Mouse (Mus musculus): Measurements from ENCODE around the gene Pdlim7. TPM values are rescaled to one million over a fixed set of nuclear protein-coding genes. Genes with fewer than 3 reads are reported as not detected.

Gene Pdlim7
- total and polyA plus RNA-seq, 3 experiments: 12.3 to 40.6 TPM; not detected in 1

DNA sequence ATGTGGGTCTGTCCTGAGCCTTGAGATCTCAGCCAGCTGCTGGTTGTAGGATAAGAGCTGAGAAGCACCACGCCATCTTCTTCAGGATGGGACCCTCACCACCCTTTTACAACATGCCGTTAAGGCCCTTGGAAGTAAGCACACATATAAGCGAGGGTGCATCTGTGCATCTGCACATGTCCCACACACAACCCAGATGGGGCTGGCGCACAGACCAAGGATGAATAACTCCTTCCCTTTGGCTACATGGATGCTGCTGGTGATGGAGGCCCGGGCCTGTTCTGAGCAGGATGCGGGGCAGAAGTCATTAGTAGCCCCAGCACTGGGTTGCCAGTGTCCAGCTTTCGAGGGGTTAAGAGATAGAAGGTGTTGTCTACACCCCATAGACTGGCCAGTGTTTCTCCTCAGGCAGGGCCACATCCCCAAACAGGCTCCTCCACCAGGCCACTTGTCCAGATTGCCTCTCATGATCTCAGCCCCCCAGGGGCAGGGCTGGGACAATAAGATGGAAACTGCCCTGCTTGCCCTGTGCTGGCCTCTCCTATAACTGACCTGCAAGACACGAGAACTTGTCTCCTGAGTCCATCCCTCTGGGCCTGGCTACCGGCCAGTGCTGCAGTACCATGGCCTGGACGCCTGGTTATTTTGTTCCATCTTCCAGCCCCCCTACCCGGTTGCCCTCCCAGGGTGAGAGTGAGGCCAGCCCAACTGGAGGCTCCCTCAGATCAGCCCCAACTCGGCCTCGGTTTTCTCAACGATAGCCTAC lies 27.3 kb downstream of the Pdlim7 start:
- peaks cover 0 to 5% of the 10 kb centered on the region in 2 experiments; a peak in 3 of 4 replicates for H3K27me3 ChIP-seq (ENCODE audit: control insufficient read depth in 1 of 2, insufficient read depth in 2 of 2, low read length in 2 of 2)
- TF ChIP-seq RCOR1 (IDR thresholded peaks at IDR 0.05; ENCODE audit: low read depth, low read length): no peak
- TF ChIP-seq HCFC1 (IDR thresholded peaks at IDR 0.05; ENCODE audit: low read depth, low read length): no peak
- TF ChIP-seq TAL1 (IDR thresholded peaks at IDR 0.05; ENCODE audit: low read length): no peak
- no peak for TF ChIP-seq BHLHE40 (IDR thresholded peaks at IDR 0.05; ENCODE audit: borderline replicate concordance, low read depth, low read length)
- TF ChIP-seq ZKSCAN1 (IDR thresholded peaks at IDR 0.05; ENCODE audit: low read depth, low read length): no peak
- no peak for TF ChIP-seq SMC3 (IDR thresholded peaks at IDR 0.05; ENCODE audit: low read depth, low read length)
- TF ChIP-seq RAD21 (IDR thresholded peaks at IDR 0.05; ENCODE audit: low read depth, low read length): no peak
- TF ChIP-seq TCF12 (IDR thresholded peaks at IDR 0.05; ENCODE audit: low read depth, low read length): no peak
- no peak for TF ChIP-seq POLR2A (IDR thresholded peaks at IDR 0.05; ENCODE audit: control insufficient read depth in 1 of 2, insufficient read depth in 1 of 2, low read depth in 1 of 2, low read length in 2 of 2, poor library complexity in 1 of 2)
- TF ChIP-seq MYC (IDR thresholded peaks at IDR 0.05; ENCODE audit: low read depth, low read length): no peak
- TF ChIP-seq SIN3A (IDR thresholded peaks at IDR 0.05; ENCODE audit: low read length): no peak
- TF ChIP-seq POLR2AphosphoS5 (IDR thresholded peaks at IDR 0.05; ENCODE audit: borderline replicate concordance, low read depth, low read length): no peak
- no peak for TF ChIP-seq ZC3H11A (IDR thresholded peaks at IDR 0.05; ENCODE audit: low read depth, low read length)
- TF ChIP-seq MAX (IDR thresholded peaks at IDR 0.05; ENCODE audit: low read length): no peak
- TF ChIP-seq GABPA (IDR thresholded peaks at IDR 0.05; ENCODE audit: low read depth, low read length): no peak
- TF ChIP-seq MEF2A (IDR thresholded peaks at IDR 0.05; ENCODE audit: extremely low read depth, insufficient replicate concordance, low read depth, low read length, poor library complexity, severe bottlenecking): no peak
- no peak for TF ChIP-seq UBTF (IDR thresholded peaks at IDR 0.05; ENCODE audit: borderline replicate concordance, insufficient read depth, low read depth, low read length)
- H3K9ac ChIP-seq (ENCODE audit: control insufficient read depth, low read depth, low read length, poor library complexity, severe bottlenecking): no peak overlapping the region

DNA sequence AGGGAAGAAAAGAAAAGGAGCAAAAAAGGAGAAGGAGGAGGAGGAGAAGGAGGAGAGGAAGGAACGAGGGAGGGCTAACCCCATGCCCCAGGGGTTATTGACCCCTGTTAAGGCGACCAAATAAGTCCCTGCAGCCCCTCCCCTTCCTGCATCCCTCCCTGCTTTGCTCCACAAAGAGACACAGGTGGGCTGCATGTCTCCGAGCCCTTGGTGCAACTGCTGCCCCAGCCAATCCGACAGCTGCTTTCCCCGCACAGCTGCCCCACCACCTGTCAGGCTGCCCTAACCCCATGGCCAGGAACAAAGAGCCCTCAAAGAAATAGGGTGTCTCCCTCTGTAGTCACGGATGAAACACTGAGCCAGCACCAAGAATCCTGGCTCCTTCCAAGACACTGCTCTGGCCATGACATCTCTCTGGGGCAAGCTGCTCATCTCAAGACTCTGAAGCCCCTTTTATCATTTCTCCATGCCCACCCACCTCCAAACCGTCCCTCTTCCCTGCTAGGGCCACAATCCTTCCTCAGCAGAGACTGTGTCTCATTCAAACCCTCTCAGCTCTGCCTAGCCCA lies 28.9 kb downstream of the Pdlim7 start:
- Histone ChIP-seq H3K79me2 (ENCODE audit: control insufficient read depth, insufficient read depth, low read length, poor library complexity) (no peaks in the 10 kb centered on the region), H3K4me1 (ENCODE audit: control insufficient read depth in 1 of 2, insufficient read depth in 2 of 2, low read length in 2 of 2) (peaks cover under 1 to 7% of the 10 kb centered on the region in 2 experiments; a peak in 3 of 4 replicates), H3K27me3 (ENCODE audit: control insufficient read depth in 1 of 2, insufficient read depth in 2 of 2, low read length in 2 of 2) (peaks cover 0 to 5% of the 10 kb centered on the region in 2 experiments; a peak in 3 of 4 replicates), H3K9ac (ENCODE audit: control insufficient read depth, low read depth, low read length, poor library complexity, severe bottlenecking) (no peak overlapping the region), H3K36me3 (ENCODE audit: control insufficient read depth in 1 of 2, insufficient read depth in 2 of 2, low read length in 2 of 2) (peaks cover 0 to 4% of the 10 kb centered on the region in 2 experiments; a peak in 2 of 4 replicates), H3K27ac (ENCODE audit: control insufficient read depth, low read depth, low read length) (no peak overlapping the region), H3K9me3 (replicated peaks; ENCODE audit: insufficient read depth, low read length) (no peaks in the 10 kb centered on the region), H3K4me3 (ENCODE audit: control insufficient read depth in 1 of 2, insufficient read depth in 1 of 2, low read depth in 2 of 2, low read length in 2 of 2) (no peak overlapping the region)
- DNase-seq (ENCODE audit: low read depth, low spot score): no peak
- TF ChIP-seq TAL1 (IDR thresholded peaks at IDR 0.05; ENCODE audit: low read length) (no peak), RCOR1 (IDR thresholded peaks at IDR 0.05; ENCODE audit: low read depth, low read length) (no peak), MYB (IDR thresholded peaks at IDR 0.05; ENCODE audit: low read depth, low read length) (no peak), POLR2AphosphoS5 (IDR thresholded peaks at IDR 0.05; ENCODE audit: borderline replicate concordance, low read depth, low read length) (no peak), SMC3 (IDR thresholded peaks at IDR 0.05; ENCODE audit: low read depth, low read length) (no peak), EP300 (IDR thresholded peaks at IDR 0.05; ENCODE audit: low read depth in 1 of 2, low read length in 2 of 2) (no peak), NRF1 (IDR thresholded peaks at IDR 0.05; ENCODE audit: insufficient read depth, low read depth, low read length, poor library complexity, severe bottlenecking) (no peak), ZNF384 (IDR thresholded peaks at IDR 0.05; ENCODE audit: low read depth, low read length) (no peak), BHLHE40 (IDR thresholded peaks at IDR 0.05; ENCODE audit: borderline replicate concordance, low read depth, low read length) (no peak), MEF2A (IDR thresholded peaks at IDR 0.05; ENCODE audit: extremely low read depth, insufficient replicate concordance, low read depth, low read length, poor library complexity, severe bottlenecking) (no peak), ZMIZ1 (IDR thresholded peaks at IDR 0.05; ENCODE audit: low read depth, low read length) (no peak), ETS1 (IDR thresholded peaks at IDR 0.05; ENCODE audit: low read depth, low read length) (no peak), CHD2 (IDR thresholded peaks at IDR 0.05; ENCODE audit: low read length) (no peak), CTCF (IDR thresholded peaks at IDR 0.05 in 2 of 3, conservative IDR thresholded peaks at IDR 0.05 in 1 of 3; ENCODE audit: control insufficient read depth in 1 of 3, insufficient read depth in 1 of 3, low read depth in 2 of 3, low read length in 3 of 3, poor library complexity in 1 of 3, severe bottlenecking in 1 of 3) (no peak)

More for the DNA sequence above, 27.3 kb downstream of the Pdlim7 start:
- Histone ChIP-seq H3K36me3 (ENCODE audit: control insufficient read depth in 1 of 2, insufficient read depth in 2 of 2, low read length in 2 of 2) (peaks cover 0 to 3% of the 10 kb centered on the region in 2 experiments; a peak in 1 of 4 replicates), H3K27ac (ENCODE audit: control insufficient read depth, low read depth, low read length) (no peak overlapping the region), H3K4me3 (ENCODE audit: control insufficient read depth in 1 of 2, insufficient read depth in 1 of 2, low read depth in 2 of 2, low read length in 2 of 2) (no peak overlapping the region), H3K4me1 (ENCODE audit: control insufficient read depth in 1 of 2, insufficient read depth in 2 of 2, low read length in 2 of 2) (peaks cover 0 to 4% of the 10 kb centered on the region in 2 experiments; a peak in 1 of 4 replicates), H3K9me3 (replicated peaks; ENCODE audit: insufficient read depth, low read length) (no peaks in the 10 kb centered on the region), H3K79me2 (ENCODE audit: control insufficient read depth, insufficient read depth, low read length, poor library complexity) (no peaks in the 10 kb centered on the region)
- DNase-seq (ENCODE audit: low read depth, low spot score): no peak

All from MEL (cell line).